Mouse (Mus musculus): ENCODE measurements around the gene Dstyk. TPM values are rescaled to one million over a fixed set of nuclear protein-coding genes. Genes with fewer than 3 reads are reported as not detected.

Dstyk gene
- polyA plus RNA-seq, 1 experiment from 2014 or later = 11.4 TPM

- no peak overlapping the region for H3K4me3 ChIP-seq (ENCODE audit: low read depth, low read length)
- no peak overlapping the region for H3K4me2 ChIP-seq (ENCODE audit: low read length)
- H3K27ac ChIP-seq (ENCODE audit: low read depth) = no peak overlapping the region
- no peak overlapping the region for H3K9ac ChIP-seq (ENCODE audit: low read length)
- ATAC-seq (replicated peaks; ENCODE audit: low FRiP score, low TSS enrichment, low read depth) = no peak
- no peak for DNase-seq (ENCODE audit: low spot score)
- WGBS = 70% methylated on average over 5 of the region's 5 CpGs
- H3K4me1 ChIP-seq (replicated peaks; ENCODE audit: control insufficient read depth, insufficient read depth, low read length) = peaks cover 25% of the 10 kb centered on the region
- H3K27me3 ChIP-seq (replicated peaks; ENCODE audit: control insufficient read depth, insufficient read depth, low read length) = no peaks in the 10 kb centered on the region
- no peaks in the 10 kb centered on the region for H3K9me3 ChIP-seq (ENCODE audit: control insufficient read depth, low read length)
- H3K36me3 ChIP-seq (ENCODE audit: control insufficient read depth, insufficient read depth, low read length) = no peaks in the 10 kb centered on the region
Observed at GRCm38 (mm10) chr1:132392872-132393271, 24.5 kb upstream of the Dstyk start.

GRCm38 (mm10) chr1:132396705-132397104, 20.6 kb upstream of the Dstyk start:
- Histone ChIP-seq H3K27me3 (replicated peaks; ENCODE audit: control insufficient read depth, insufficient read depth, low read length) (no peaks in the 10 kb centered on the region), H3K4me1 (replicated peaks; ENCODE audit: control insufficient read depth, insufficient read depth, low read length) (no peaks in the 10 kb centered on the region), H3K9me3 (ENCODE audit: control insufficient read depth, low read length) (peaks cover 4% of the 10 kb centered on the region; the same call in 1 of the 2 replicates), H3K4me2 (ENCODE audit: low read length) (no peak overlapping the region), H3K9ac (ENCODE audit: low read length) (no peak overlapping the region), H3K4me3 (ENCODE audit: low read depth, low read length) (no peak overlapping the region), H3K36me3 (ENCODE audit: control insufficient read depth, insufficient read depth, low read length) (no peaks in the 10 kb centered on the region), H3K27ac (ENCODE audit: low read depth) (no peak overlapping the region)
- DNase-seq (ENCODE audit: low spot score) (no peak), ATAC-seq (replicated peaks; ENCODE audit: low FRiP score, low TSS enrichment, low read depth) (no peak)
- WGBS = 46% methylated on average over 2 of the region's 2 CpGs

DNA sequence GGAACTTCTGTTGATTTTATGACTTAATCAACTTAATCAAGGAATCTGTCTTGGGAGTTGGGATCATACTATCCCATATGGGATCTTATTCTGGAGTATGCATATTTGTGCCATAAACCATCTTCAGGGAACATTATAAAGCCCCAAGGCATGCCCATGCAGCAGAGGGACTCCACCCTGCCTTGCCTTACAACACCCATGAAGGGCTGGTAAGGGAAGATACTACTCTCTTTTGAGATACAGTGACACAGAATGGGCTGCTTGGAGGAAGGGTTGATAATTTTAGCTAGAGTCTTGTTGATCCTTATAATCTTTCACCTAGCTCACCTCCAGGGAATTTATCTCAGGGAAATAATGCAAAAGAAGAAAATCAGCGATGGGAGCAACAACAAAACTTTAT, 16.8 kb upstream of the Dstyk start:
- Histone ChIP-seq H3K9me3 (ENCODE audit: control insufficient read depth, low read length) (peaks cover 4% of the 10 kb centered on the region; the same call in 1 of the 2 replicates), H3K4me2 (ENCODE audit: low read length) (no peak overlapping the region), H3K4me3 (ENCODE audit: low read depth, low read length) (no peak overlapping the region), H3K36me3 (ENCODE audit: control insufficient read depth, insufficient read depth, low read length) (no peaks in the 10 kb centered on the region), H3K27me3 (replicated peaks; ENCODE audit: control insufficient read depth, insufficient read depth, low read length) (no peaks in the 10 kb centered on the region), H3K4me1 (replicated peaks; ENCODE audit: control insufficient read depth, insufficient read depth, low read length) (no peaks in the 10 kb centered on the region), H3K9ac (ENCODE audit: low read length) (no peak overlapping the region), H3K27ac (ENCODE audit: low read depth) (no peak overlapping the region)
- no peak for ATAC-seq (replicated peaks; ENCODE audit: low FRiP score, low TSS enrichment, low read depth)
- WGBS = 60% methylated on average over 1 of the region's 1 CpGs
- no peak for DNase-seq (ENCODE audit: low spot score)

GRCm38 (mm10) chr1:132401843-132402242, 15.5 kb upstream of the Dstyk start:
- Histone ChIP-seq H3K27me3 (replicated peaks; ENCODE audit: control insufficient read depth, insufficient read depth, low read length) (no peaks in the 10 kb centered on the region), H3K9me3 (ENCODE audit: control insufficient read depth, low read length) (peaks cover 4% of the 10 kb centered on the region; the same call in 1 of the 2 replicates), H3K9ac (ENCODE audit: low read length) (no peak overlapping the region), H3K4me2 (ENCODE audit: low read length) (no peak overlapping the region), H3K27ac (ENCODE audit: low read depth) (no peak overlapping the region), H3K4me1 (replicated peaks; ENCODE audit: control insufficient read depth, insufficient read depth, low read length) (no peaks in the 10 kb centered on the region), H3K36me3 (ENCODE audit: control insufficient read depth, insufficient read depth, low read length) (no peaks in the 10 kb centered on the region), H3K4me3 (ENCODE audit: low read depth, low read length) (no peak overlapping the region)
- WGBS = 95% methylated on average over 1 of the region's 1 CpGs
- ATAC-seq (replicated peaks; ENCODE audit: low FRiP score, low TSS enrichment, low read depth) (no peak), DNase-seq (ENCODE audit: low spot score) (no peak)

GRCm38 (mm10) chr1:132410657-132411056, 6.7 kb upstream of the Dstyk start:
- ATAC-seq (replicated peaks; ENCODE audit: low FRiP score, low TSS enrichment, low read depth) (no peak), DNase-seq (ENCODE audit: low spot score) (no peak)
- Histone ChIP-seq H3K9me3 (ENCODE audit: control insufficient read depth, low read length) (0 out of 2 replicates have a peak, but pooled peaks cover 4% of the 10 kb centered on the region), H3K4me2 (ENCODE audit: low read length) (no peak overlapping the region), H3K4me1 (replicated peaks; ENCODE audit: control insufficient read depth, insufficient read depth, low read length) (no peaks in the 10 kb centered on the region), H3K36me3 (ENCODE audit: control insufficient read depth, insufficient read depth, low read length) (no peaks in the 10 kb centered on the region), H3K9ac (ENCODE audit: low read length) (no peak overlapping the region), H3K27me3 (replicated peaks; ENCODE audit: control insufficient read depth, insufficient read depth, low read length) (no peaks in the 10 kb centered on the region), H3K27ac (ENCODE audit: low read depth) (no peak overlapping the region), H3K4me3 (ENCODE audit: low read depth, low read length) (no peak overlapping the region)
- WGBS = 91% methylated on average over 3 of the region's 3 CpGs

DNA sequence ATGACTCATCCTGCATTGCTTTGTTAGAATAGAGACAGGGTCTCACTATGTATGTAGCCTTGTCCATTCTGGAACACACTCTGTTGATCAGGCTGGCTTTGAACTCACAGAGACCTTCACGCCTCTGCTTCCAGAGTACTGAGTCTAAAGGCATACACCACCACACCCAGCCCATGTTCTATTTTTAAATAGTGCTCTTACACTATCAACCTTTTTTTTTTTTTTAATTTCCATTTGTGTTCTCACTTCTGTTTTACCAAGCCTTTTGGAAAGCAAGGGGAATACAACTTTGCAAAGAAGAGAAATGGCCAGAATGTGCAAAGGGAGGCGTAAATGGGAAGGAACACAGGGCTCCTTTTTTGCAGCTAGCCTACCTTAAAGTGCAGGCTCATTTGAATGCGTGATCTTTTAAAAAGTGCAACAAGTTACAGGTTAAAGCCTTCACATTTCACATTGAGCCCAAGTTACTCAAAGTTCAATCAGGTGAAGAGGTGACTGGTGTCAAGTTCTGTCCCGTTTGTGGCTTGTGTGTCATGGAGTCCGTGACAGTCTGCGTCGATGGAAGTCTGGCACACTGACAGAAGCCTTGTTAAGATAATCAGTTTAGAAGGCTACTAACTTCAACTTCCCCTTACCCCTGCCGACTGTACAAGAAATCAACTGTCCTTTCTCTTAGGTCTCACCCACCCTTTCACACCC, 962 bp upstream of the Dstyk start:
- 67% methylated on average over 8 of the region's 8 CpGs for WGBS
- ATAC-seq (replicated peaks; ENCODE audit: low FRiP score, low TSS enrichment, low read depth) (no peak), DNase-seq (ENCODE audit: low spot score) (no peak)
- Histone ChIP-seq H3K27me3 (replicated peaks; ENCODE audit: control insufficient read depth, insufficient read depth, low read length) (no peaks in the 10 kb centered on the region), H3K4me2 (ENCODE audit: low read length) (peak overlapping the region; percentile 57), H3K4me3 (ENCODE audit: low read depth, low read length) (peak overlapping the region; percentile 80), H3K9ac (ENCODE audit: low read length) (no peak overlapping the region), H3K36me3 (ENCODE audit: control insufficient read depth, insufficient read depth, low read length) (no peaks in the 10 kb centered on the region), H3K27ac (ENCODE audit: low read depth) (no peak overlapping the region), H3K9me3 (ENCODE audit: control insufficient read depth, low read length) (no peaks in the 10 kb centered on the region), H3K4me1 (replicated peaks; ENCODE audit: control insufficient read depth, insufficient read depth, low read length) (peaks cover 10% of the 10 kb centered on the region)

DNA sequence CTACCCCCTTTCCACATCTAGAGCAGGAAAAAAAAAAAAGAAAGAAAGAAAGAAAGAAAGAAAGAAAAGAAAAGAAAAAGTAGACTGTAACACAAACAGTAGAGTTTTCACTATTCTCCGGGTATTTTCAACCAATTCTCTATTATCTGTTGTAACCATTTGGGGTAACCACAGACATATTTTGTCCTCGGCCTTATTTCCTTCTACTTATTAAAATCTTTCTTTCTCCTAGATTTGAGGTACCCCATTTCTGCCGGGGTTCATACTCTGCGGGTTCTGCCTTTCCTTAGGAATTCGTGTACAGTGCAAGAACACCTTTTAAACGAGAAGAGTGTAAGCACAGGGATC, 438 bp upstream of the Dstyk start:
- Histone ChIP-seq H3K27me3 (replicated peaks; ENCODE audit: control insufficient read depth, insufficient read depth, low read length) (no peaks in the 10 kb centered on the region), H3K4me1 (replicated peaks; ENCODE audit: control insufficient read depth, insufficient read depth, low read length) (peaks cover 10% of the 10 kb centered on the region), H3K27ac (ENCODE audit: low read depth) (peak overlapping the region; percentile 92; the same call in 1 of the 2 replicates), H3K9me3 (ENCODE audit: control insufficient read depth, low read length) (no peaks in the 10 kb centered on the region), H3K9ac (ENCODE audit: low read length) (peak overlapping the region; percentile 87; the same call in 1 of the 2 replicates), H3K4me2 (ENCODE audit: low read length) (peak overlapping the region; percentile 57), H3K4me3 (ENCODE audit: low read depth, low read length) (peak overlapping the region; percentile 80), H3K36me3 (ENCODE audit: control insufficient read depth, insufficient read depth, low read length) (no peaks in the 10 kb centered on the region)
- ATAC-seq (replicated peaks; ENCODE audit: low FRiP score, low TSS enrichment, low read depth) (no peak), DNase-seq (ENCODE audit: low spot score) (no peak)
- WGBS = 19% methylated on average over 6 of the region's 6 CpGs

- Histone ChIP-seq H3K9me3 (ENCODE audit: control insufficient read depth, low read length) (no peaks in the 10 kb centered on the region), H3K4me3 (ENCODE audit: low read depth, low read length) (no peak overlapping the region), H3K4me2 (ENCODE audit: low read length) (no peak overlapping the region), H3K4me1 (replicated peaks; ENCODE audit: control insufficient read depth, insufficient read depth, low read length) (peaks cover 10% of the 10 kb centered on the region), H3K27ac (ENCODE audit: low read depth) (no peak overlapping the region), H3K9ac (ENCODE audit: low read length) (no peak overlapping the region), H3K27me3 (replicated peaks; ENCODE audit: control insufficient read depth, insufficient read depth, low read length) (no peaks in the 10 kb centered on the region), H3K36me3 (ENCODE audit: control insufficient read depth, insufficient read depth, low read length) (no peaks in the 10 kb centered on the region)
- ATAC-seq (replicated peaks; ENCODE audit: low FRiP score, low TSS enrichment, low read depth) = no peak
- 77% methylated on average over 2 of the region's 2 CpGs for WGBS
- DNase-seq (ENCODE audit: low spot score) = no peak
Observed at GRCm38 (mm10) chr1:132420206-132420605, 2.9 kb downstream of the Dstyk start.

GRCm38 (mm10) chr1:132420662-132421061, 3.3 kb downstream of the Dstyk start:
- H3K9me3 ChIP-seq (ENCODE audit: control insufficient read depth, low read length) = no peaks in the 10 kb centered on the region
- no peak for ATAC-seq (replicated peaks; ENCODE audit: low FRiP score, low TSS enrichment, low read depth)
- peaks cover 10% of the 10 kb centered on the region for H3K4me1 ChIP-seq (replicated peaks; ENCODE audit: control insufficient read depth, insufficient read depth, low read length)
- no peak overlapping the region for H3K9ac ChIP-seq (ENCODE audit: low read length)
- WGBS = 87% methylated on average over 7 of the region's 7 CpGs
- H3K4me3 ChIP-seq (ENCODE audit: low read depth, low read length) = no peak overlapping the region
- DNase-seq (ENCODE audit: low spot score) = no peak
- no peak overlapping the region for H3K27ac ChIP-seq (ENCODE audit: low read depth)
- H3K27me3 ChIP-seq (replicated peaks; ENCODE audit: control insufficient read depth, insufficient read depth, low read length) = no peaks in the 10 kb centered on the region
- no peak overlapping the region for H3K4me2 ChIP-seq (ENCODE audit: low read length)
- no peaks in the 10 kb centered on the region for H3K36me3 ChIP-seq (ENCODE audit: control insufficient read depth, insufficient read depth, low read length)
